Mouse (Mus musculus): ENCODE measurements around the gene Anapc10. TPM values are rescaled to one million over a fixed set of nuclear protein-coding genes. Genes with fewer than 3 reads are reported as not detected.

Anapc10 gene
- 1 to 10 TPM; 2.0 to 5.6 TPM for polyA plus RNA-seq (2012; fragmentation: generic; extraction: Trizol)

GRCm38 (mm10) chr8:79711064-79711961 is at the start of gene Anapc10, which contains the start of gene Abce1:
Gene Anapc10 (plus strand): TSS chr8:79711820.
Gene Abce1 (minus strand): TSS chr8:79711740.

Other genes with a start within 250 kb of the Anapc10 start
- gene Otud4, start 72.2 kb upstream of the Anapc10 start, polyA plus RNA-seq (2012; fragmentation: generic; extraction: Trizol), result 1 to 10 TPM in 1 of 2 experiments, under 1 TPM in 1; 0.48 to 2.3 TPM
- 1 to 10 TPM; 1.4 to 7.4 TPM for gene Abce1, start 80 bp upstream of the Anapc10 start, polyA plus RNA-seq (2012; fragmentation: generic; extraction: Trizol)

Measured in C3H10T1/2 (cell line).